26 mouse cellular contexts compared by ENCODE assay signal in genomic region chr6:86393187-86393586, GRCm38 (mm10). TPM values are rescaled to one million over a fixed set of nuclear protein-coding genes. Genes with fewer than 3 reads are reported as not detected.
DNase-seq lines count a peak whose midpoint lies in the region; ATAC-seq and TF ChIP-seq lines count a peak whose summit lies in the region.
"Had no signal": no experiment of that assay in that cellular context is flagged by ENCODE, and none has a peak within 500 bp of the region (broad histone marks: within the 10 kb centered on the region; RNA-seq: fewer than 3 reads in every experiment).

No protein-coding gene starts in this region.

- H3K4me3 ChIP-seq in intestine, postnatal 0 days (ENCODE audit: low read depth, low read length) = no peak overlapping the region
- H3K4me3 ChIP-seq in intestine, embryonic 15.5 days (replicated peaks) = no peak overlapping the region
- H3K4me3 ChIP-seq in liver, embryonic 14.5 days (ENCODE audit: insufficient read depth in 1 of 2, low read depth in 2 of 2, low read length in 2 of 2) = no peak overlapping the region
- no peak overlapping the region for H3K4me3 ChIP-seq in liver, embryonic 11.5 days (ENCODE audit: low read depth, low read length)
- H3K4me3 ChIP-seq: embryonic facial prominence, embryonic 10.5 days; heart, embryonic 15.5 days; megakaryocyte, embryonic 14.5 days; midbrain, embryonic 15.5 days; myocyte; neural tube, embryonic 13.5 days had no signal

- no peak for ATAC-seq in intestine, postnatal 0 days
- no peak for ATAC-seq in intestine, embryonic 15.5 days
- ATAC-seq in liver, embryonic 14.5 days (ENCODE audit: insufficient read depth) = no peak
- no peak for ATAC-seq in liver, embryonic 11.5 days (replicated peaks; ENCODE audit: low FRiP score)
- ATAC-seq: forebrain, embryonic 16.5 days; hindbrain, embryonic 16.5 days; midbrain, embryonic 15.5 days had no signal

- H3K27ac ChIP-seq in intestine, postnatal 0 days (ENCODE audit: low read depth, low read length) = no peak overlapping the region
- H3K27ac ChIP-seq in intestine, embryonic 15.5 days = no peak overlapping the region
- H3K27ac ChIP-seq in liver, embryonic 14.5 days = no peak overlapping the region
- H3K27ac ChIP-seq in liver, embryonic 11.5 days (ENCODE audit: low read depth, low read length) = no peak overlapping the region
- H3K27ac ChIP-seq: embryonic facial prominence, embryonic 10.5 days; heart, embryonic 15.5 days; midbrain, embryonic 15.5 days; neural tube, embryonic 13.5 days had no signal

- WGBS in intestine, postnatal 0 days = 93% methylated on average over 1 of the region's 1 CpGs
- WGBS in intestine, embryonic 15.5 days = 97% methylated on average over 1 of the region's 1 CpGs
- 74% methylated on average over 1 of the region's 1 CpGs for WGBS in liver, embryonic 14.5 days (ENCODE audit: insufficient replicate concordance)
- WGBS in liver, embryonic 11.5 days = 95% methylated on average over 1 of the region's 1 CpGs

- H3K27me3 ChIP-seq in intestine, postnatal 0 days (replicated peaks; ENCODE audit: control insufficient read depth, insufficient read depth, low read length) = no peaks in the 10 kb centered on the region
- no peaks in the 10 kb centered on the region for H3K27me3 ChIP-seq in intestine, embryonic 15.5 days (replicated peaks)
- H3K27me3 ChIP-seq in liver, embryonic 14.5 days (ENCODE audit: control insufficient read depth, insufficient read depth, low read length) = no peaks in the 10 kb centered on the region
- no peaks in the 10 kb centered on the region for H3K27me3 ChIP-seq in liver, embryonic 11.5 days (replicated peaks; ENCODE audit: control insufficient read depth, insufficient read depth, low read length)
- H3K27me3 ChIP-seq: heart, embryonic 15.5 days; megakaryocyte, embryonic 14.5 days; midbrain, embryonic 15.5 days; neural tube, embryonic 13.5 days had no signal

- peak; percentile 31; the same call in 1 of the 2 replicates for TF ChIP-seq CTCF in intestine, postnatal 0 days (IDR thresholded peaks at IDR 0.05; ENCODE audit: low read depth)
- TF ChIP-seq CTCF in liver, embryonic 14.5 days (IDR thresholded peaks at IDR 0.05; ENCODE audit: low read depth) = peak; percentile 16; the same call in 1 of the 2 replicates

- H3K4me2 ChIP-seq in intestine, postnatal 0 days (replicated peaks; ENCODE audit: low read depth) = no peak overlapping the region
- H3K4me2 ChIP-seq in intestine, embryonic 15.5 days (replicated peaks) = no peak overlapping the region
- no peak overlapping the region for H3K4me2 ChIP-seq in liver, embryonic 14.5 days (ENCODE audit: low read depth)
- H3K4me2 ChIP-seq in liver, embryonic 11.5 days = no peak overlapping the region
- H3K4me2 ChIP-seq: heart, embryonic 15.5 days; midbrain, embryonic 15.5 days; neural tube, embryonic 13.5 days had no signal

- DNase-seq in adrenal gland, postnatal 14 days = peak; percentile 21
- DNase-seq in adrenal gland, adult 2 months = no peak
- no peak for DNase-seq in liver, embryonic 14.5 days (ENCODE audit: low read depth in 3 of 3, low spot score in 3 of 3)
- DNase-seq in liver, embryonic 11.5 days (ENCODE audit: low spot score) = no peak
- peak; percentile 11 to 12 for DNase-seq in B cell, adult 2 months
- no peak for DNase-seq in urinary bladder, postnatal 14 days (ENCODE audit: low spot score)
- DNase-seq: cerebellum, adult 11-12 months; gastrocnemius, postnatal 36 days; kidney, adult 11 months; kidney, postnatal 10 days; lung, adult 2 months; lung, postnatal 36 days; retina, postnatal 1 day; right cerebral cortex, postnatal 25 days had no signal

- no peak overlapping the region for H3K9ac ChIP-seq in intestine, postnatal 0 days (ENCODE audit: low read depth, low read length)
- no peak overlapping the region for H3K9ac ChIP-seq in intestine, embryonic 15.5 days
- H3K9ac ChIP-seq in liver, embryonic 14.5 days (replicated peaks) = no peak overlapping the region
- no peak overlapping the region for H3K9ac ChIP-seq in liver, embryonic 11.5 days (ENCODE audit: low read depth, low read length)
- H3K9ac ChIP-seq: heart, embryonic 15.5 days; midbrain, embryonic 15.5 days; neural tube, embryonic 13.5 days had no signal

- TF ChIP-seq EP300 in liver, embryonic 14.5 days (IDR thresholded peaks at IDR 0.05; ENCODE audit: low read depth) = no peak

- peaks cover 42% of the 10 kb centered on the region for H3K36me3 ChIP-seq in intestine, postnatal 0 days (ENCODE audit: control insufficient read depth, insufficient read depth)
- peaks cover 36% of the 10 kb centered on the region for H3K36me3 ChIP-seq in intestine, embryonic 15.5 days
- H3K36me3 ChIP-seq in liver, embryonic 14.5 days (replicated peaks; ENCODE audit: control insufficient read depth, insufficient read depth, low read depth) = peaks cover 19% of the 10 kb centered on the region
- H3K36me3 ChIP-seq in liver, embryonic 11.5 days (ENCODE audit: control insufficient read depth, insufficient read depth, low read length) = peaks cover 30% of the 10 kb centered on the region; the same call in 1 of the 2 replicates

- no peaks in the 10 kb centered on the region for H3K9me3 ChIP-seq in intestine, postnatal 0 days (ENCODE audit: control insufficient read depth)
- H3K9me3 ChIP-seq in intestine, embryonic 15.5 days = no peaks in the 10 kb centered on the region
- H3K9me3 ChIP-seq in liver, embryonic 14.5 days (ENCODE audit: control insufficient read depth, low read length) = no peaks in the 10 kb centered on the region
- H3K9me3 ChIP-seq in liver, embryonic 11.5 days (ENCODE audit: control insufficient read depth, low read length) = no peaks in the 10 kb centered on the region
- H3K9me3 ChIP-seq: embryonic facial prominence, embryonic 10.5 days; heart, embryonic 15.5 days; megakaryocyte, embryonic 14.5 days; midbrain, embryonic 15.5 days; neural tube, embryonic 13.5 days had no signal

- 0 out of 2 replicates have a peak, but pooled peaks cover 10% of the 10 kb centered on the region for H3K4me1 ChIP-seq in intestine, postnatal 0 days (replicated peaks; ENCODE audit: control insufficient read depth, insufficient read depth, low read length)
- peaks cover 12% of the 10 kb centered on the region for H3K4me1 ChIP-seq in intestine, embryonic 15.5 days (replicated peaks)
- peaks cover 8 to 18% of the 10 kb centered on the region in 2 experiments; a peak in 3 of 4 replicates for H3K4me1 ChIP-seq in liver, embryonic 14.5 days (replicated peaks; ENCODE audit: control insufficient read depth in 2 of 2, insufficient read depth in 2 of 2, low read length in 1 of 2)
- peaks cover 20% of the 10 kb centered on the region for H3K4me1 ChIP-seq in liver, embryonic 11.5 days (replicated peaks; ENCODE audit: control insufficient read depth, insufficient read depth, low read length)

RNA-seq across cellular contexts. Expression of gene Pcyox1, which starts 3.8 kb away (rescaled TPM):
- total RNA-seq in adrenal gland, postnatal 14 days (2021) = 145 and 151 TPM in 2 replicates
- total RNA-seq in adrenal gland, adult 2 months (2021) = 100 to 1,000 TPM; 178 to 206 TPM
- polyA plus RNA-seq in adrenal gland, adult 2 months (2012; rRNA removed) = 54.8 and 96.2 TPM in 2 replicates
- 37.8 and 41.0 TPM in 2 replicates for polyA plus RNA-seq in intestine, postnatal 0 days (2015; fragmentation: Nextera tagmentation; extraction: Ambion mirVana)
- polyA plus RNA-seq in intestine, embryonic 15.5 days (2015; fragmentation: Nextera tagmentation; extraction: Ambion mirVana) = 73.9 and 79.8 TPM in 2 replicates
- 17.7 and 22.0 TPM in 2 replicates for polyA plus RNA-seq in liver, embryonic 14.5 days (2012; rRNA removed)
- polyA plus RNA-seq in liver, embryonic 14.5 days (2014; fragmentation: Nextera tagmentation; extraction: Ambion mirVana) = 37.7 and 39.4 TPM in 2 replicates
- 57.7 and 66.8 TPM in 2 replicates for polyA plus RNA-seq in liver, embryonic 11.5 days (2014; fragmentation: Nextera tagmentation; extraction: Ambion mirVana)

RNA-seq across cellular contexts. Expression of gene Tia1, which starts 10.8 kb away (rescaled TPM):
- 48.8 and 69.5 TPM in 2 replicates for total RNA-seq in adrenal gland, postnatal 14 days (2021)
- 10 to 100 TPM; 42.7 to 44.0 TPM for total RNA-seq in adrenal gland, adult 2 months (2021)
- polyA plus RNA-seq in adrenal gland, adult 2 months (2012; rRNA removed) = 12.7 and 14.2 TPM in 2 replicates
- 33.0 and 35.7 TPM in 2 replicates for polyA plus RNA-seq in intestine, postnatal 0 days (2015; fragmentation: Nextera tagmentation; extraction: Ambion mirVana)
- polyA plus RNA-seq in intestine, embryonic 15.5 days (2015; fragmentation: Nextera tagmentation; extraction: Ambion mirVana) = 121 and 132 TPM in 2 replicates
- polyA plus RNA-seq in liver, embryonic 14.5 days (2012; rRNA removed) = 13.5 and 14.7 TPM in 2 replicates
- polyA plus RNA-seq in liver, embryonic 14.5 days (2014; fragmentation: Nextera tagmentation; extraction: Ambion mirVana) = 16.0 and 16.9 TPM in 2 replicates
- 93.5 and 95.5 TPM in 2 replicates for polyA plus RNA-seq in liver, embryonic 11.5 days (2014; fragmentation: Nextera tagmentation; extraction: Ambion mirVana)

RNA-seq across cellular contexts. Expression of gene Snrpg, which starts 22.1 kb away (rescaled TPM):
- total RNA-seq in adrenal gland, postnatal 14 days (2021) = 248 and 268 TPM in 2 replicates
- total RNA-seq in adrenal gland, adult 2 months (2021) = 100 to 1,000 TPM; 197 to 420 TPM
- 38.8 and 52.2 TPM in 2 replicates for polyA plus RNA-seq in adrenal gland, adult 2 months (2012; rRNA removed)
- polyA plus RNA-seq in intestine, postnatal 0 days (2015; fragmentation: Nextera tagmentation; extraction: Ambion mirVana) = 196 and 204 TPM in 2 replicates
- polyA plus RNA-seq in intestine, embryonic 15.5 days (2015; fragmentation: Nextera tagmentation; extraction: Ambion mirVana) = 541 and 603 TPM in 2 replicates
- 91.4 and 135 TPM in 2 replicates for polyA plus RNA-seq in liver, embryonic 14.5 days (2012; rRNA removed)
- 440 and 462 TPM in 2 replicates for polyA plus RNA-seq in liver, embryonic 14.5 days (2014; fragmentation: Nextera tagmentation; extraction: Ambion mirVana)
- 741 and 785 TPM in 2 replicates for polyA plus RNA-seq in liver, embryonic 11.5 days (2014; fragmentation: Nextera tagmentation; extraction: Ambion mirVana)

RNA-seq across cellular contexts. Expression of gene Fam136a, which starts 27.7 kb away (rescaled TPM):
- total RNA-seq in adrenal gland, postnatal 14 days (2021) = 84.9 and 89.9 TPM in 2 replicates
- 10 to 100 TPM; 62.6 to 73.7 TPM for total RNA-seq in adrenal gland, adult 2 months (2021)
- polyA plus RNA-seq in adrenal gland, adult 2 months (2012; rRNA removed) = 43.9 and 48.7 TPM in 2 replicates
- polyA plus RNA-seq in intestine, postnatal 0 days (2015; fragmentation: Nextera tagmentation; extraction: Ambion mirVana) = 64.8 and 65.8 TPM in 2 replicates
- polyA plus RNA-seq in intestine, embryonic 15.5 days (2015; fragmentation: Nextera tagmentation; extraction: Ambion mirVana) = 161 and 167 TPM in 2 replicates
- 15.5 and 27.6 TPM in 2 replicates for polyA plus RNA-seq in liver, embryonic 14.5 days (2012; rRNA removed)
- polyA plus RNA-seq in liver, embryonic 14.5 days (2014; fragmentation: Nextera tagmentation; extraction: Ambion mirVana) = 62.8 and 64.8 TPM in 2 replicates
- 188 and 198 TPM in 2 replicates for polyA plus RNA-seq in liver, embryonic 11.5 days (2014; fragmentation: Nextera tagmentation; extraction: Ambion mirVana)

RNA-seq across cellular contexts. Expression of gene Gm44790, which starts 33.3 kb away (rescaled TPM):
- total RNA-seq in adrenal gland, postnatal 14 days (2021) = 0.78 TPM in 1 of 2 replicates, not detected in the other
- total RNA-seq in adrenal gland, adult 2 months (2021) = 1 to 10 TPM in 1 of 2 experiments, not detected in 1; 3.2 TPM
- 6.4 and 8.7 TPM in 2 replicates for polyA plus RNA-seq in adrenal gland, adult 2 months (2012; rRNA removed)
- not detected in 2 replicates for polyA plus RNA-seq in intestine, postnatal 0 days (2015; fragmentation: Nextera tagmentation; extraction: Ambion mirVana)
- polyA plus RNA-seq in intestine, embryonic 15.5 days (2015; fragmentation: Nextera tagmentation; extraction: Ambion mirVana) = not detected in 2 replicates
- 0.11 TPM in 1 of 2 replicates, not detected in the other for polyA plus RNA-seq in liver, embryonic 14.5 days (2012; rRNA removed)
- not detected in 2 replicates for polyA plus RNA-seq in liver, embryonic 14.5 days (2014; fragmentation: Nextera tagmentation; extraction: Ambion mirVana)
- 0.47 TPM in 1 of 2 replicates, not detected in the other for polyA plus RNA-seq in liver, embryonic 11.5 days (2014; fragmentation: Nextera tagmentation; extraction: Ambion mirVana)
- total RNA-seq: hematopoietic stem cell, adult 5-6 weeks; left cerebral cortex, postnatal 36 days had no signal
- polyA plus RNA-seq: forebrain, embryonic 16.5 days; heart, embryonic 15.5 days; hindbrain, embryonic 16.5 days; midbrain, embryonic 15.5 days; myocyte had no signal

Comparison
In these comparisons a context has a peak if more than half of its experiments do, and no peak if none do; other contexts are left out.
1. DNase-seq: peak in adrenal gland, postnatal 14 days (single experiment) and B cell, adult 2 months (2 of 2); none in adrenal gland, adult 2 months (single experiment), liver, embryonic 14.5 days (0 of 3), liver, embryonic 11.5 days (single experiment) and urinary bladder, postnatal 14 days (single experiment).